Mouse (Mus musculus): ENCODE measurements around the gene Far2. TPM values are rescaled to one million over a fixed set of nuclear protein-coding genes. Genes with fewer than 3 reads are reported as not detected.

The Far2 gene
- total and polyA plus RNA-seq, 2 experiments, result 0.02 TPM; not detected in 1

DNA sequence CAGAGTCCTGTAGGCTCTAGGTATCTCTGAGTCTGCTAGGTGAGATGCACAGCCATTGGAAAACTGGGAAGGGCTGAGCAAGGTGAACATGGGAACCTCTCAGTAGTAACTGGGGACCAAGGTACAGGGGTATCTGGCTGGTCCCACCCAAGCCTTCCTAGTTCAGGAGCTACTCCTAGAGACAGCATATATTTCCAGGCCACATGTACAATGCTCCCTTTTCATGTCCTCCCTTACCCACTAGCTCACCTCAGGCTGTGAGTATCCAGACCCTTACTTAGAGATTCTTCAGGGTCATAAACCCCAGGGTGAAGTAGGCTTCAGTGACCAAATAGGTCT lies 560 bp downstream of the Far2 start:
- no peaks in the 10 kb centered on the region for H3K4me1 ChIP-seq (ENCODE audit: control insufficient read depth, insufficient read depth, low read length)
- no peak overlapping the region for H3K9ac ChIP-seq (ENCODE audit: low read depth, low read length)
- no peak overlapping the region for H3K4me3 ChIP-seq (ENCODE audit: insufficient read depth, low read depth, low read length)
- H3K27me3 ChIP-seq (ENCODE audit: control insufficient read depth, insufficient read depth, low read length), result peaks cover 4% of the 10 kb centered on the region; the same call in 1 of the 2 replicates
- H3K27ac ChIP-seq (replicated peaks; ENCODE audit: insufficient read depth, low read depth, low read length), result no peak overlapping the region
- H3K36me3 ChIP-seq (ENCODE audit: control insufficient read depth, insufficient read depth, low read length), result no peaks in the 10 kb centered on the region
- no peaks in the 10 kb centered on the region for H3K79me2 ChIP-seq (ENCODE audit: control insufficient read depth, insufficient read depth, low read length)
- TF ChIP-seq POLR2A (IDR thresholded peaks at IDR 0.05; ENCODE audit: extremely low read depth, insufficient read depth, low read length) (no peak), CTCF (IDR thresholded peaks at IDR 0.05; ENCODE audit: low read depth, low read length) (no peak)
- DNase-seq (ENCODE audit: extremely low read depth, low read depth, low spot score), result no peak

GRCm38 (mm10) chr6:148063131-148063530 lies 16.1 kb downstream of the Far2 start:
- Histone ChIP-seq H3K36me3 (ENCODE audit: control insufficient read depth, insufficient read depth, low read length) (no peaks in the 10 kb centered on the region), H3K4me3 (ENCODE audit: insufficient read depth, low read depth, low read length) (no peak overlapping the region), H3K9ac (ENCODE audit: low read depth, low read length) (no peak overlapping the region), H3K27me3 (ENCODE audit: control insufficient read depth, insufficient read depth, low read length) (no peaks in the 10 kb centered on the region), H3K79me2 (ENCODE audit: control insufficient read depth, insufficient read depth, low read length) (no peaks in the 10 kb centered on the region), H3K4me1 (ENCODE audit: control insufficient read depth, insufficient read depth, low read length) (no peaks in the 10 kb centered on the region), H3K27ac (replicated peaks; ENCODE audit: insufficient read depth, low read depth, low read length) (no peak overlapping the region)
- WGBS, result 74% methylated on average over 3 of the region's 3 CpGs
- TF ChIP-seq POLR2A (IDR thresholded peaks at IDR 0.05; ENCODE audit: extremely low read depth, insufficient read depth, low read length) (no peak), CTCF (IDR thresholded peaks at IDR 0.05; ENCODE audit: low read depth, low read length) (no peak)
- no peak for DNase-seq (ENCODE audit: extremely low read depth, low read depth, low spot score)

DNA sequence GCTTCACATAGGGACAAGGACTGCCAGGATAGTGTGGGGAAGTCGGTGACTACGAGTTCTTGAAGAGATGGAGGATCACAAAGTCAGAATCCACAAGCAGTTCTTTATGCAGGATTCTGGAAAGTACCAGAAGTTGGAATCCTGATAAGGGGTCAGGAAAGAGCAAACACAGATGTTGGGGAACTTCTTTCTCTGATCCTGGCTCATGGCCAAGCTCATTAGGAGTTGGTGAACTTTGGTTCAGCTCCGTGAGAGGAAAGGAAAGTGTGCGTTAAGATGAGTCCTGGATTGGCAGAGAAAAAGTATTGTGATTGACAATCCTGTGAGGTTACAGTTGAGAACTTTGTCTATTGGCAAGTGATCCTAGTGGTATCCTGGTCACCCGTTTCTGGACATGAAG lies 19.2 kb downstream of the Far2 start:
- 63% methylated on average over 5 of the region's 5 CpGs for WGBS
- TF ChIP-seq CTCF (IDR thresholded peaks at IDR 0.05; ENCODE audit: low read depth, low read length) (no peak), POLR2A (IDR thresholded peaks at IDR 0.05; ENCODE audit: extremely low read depth, insufficient read depth, low read length) (no peak)
- no peak overlapping the region for H3K27ac ChIP-seq (replicated peaks; ENCODE audit: insufficient read depth, low read depth, low read length)
- H3K79me2 ChIP-seq (ENCODE audit: control insufficient read depth, insufficient read depth, low read length), result no peaks in the 10 kb centered on the region
- no peaks in the 10 kb centered on the region for H3K36me3 ChIP-seq (ENCODE audit: control insufficient read depth, insufficient read depth, low read length)
- H3K4me1 ChIP-seq (ENCODE audit: control insufficient read depth, insufficient read depth, low read length), result no peaks in the 10 kb centered on the region
- no peak overlapping the region for H3K9ac ChIP-seq (ENCODE audit: low read depth, low read length)
- H3K4me3 ChIP-seq (ENCODE audit: insufficient read depth, low read depth, low read length), result no peak overlapping the region
- DNase-seq (ENCODE audit: extremely low read depth, low read depth, low spot score), result no peak
- H3K27me3 ChIP-seq (ENCODE audit: control insufficient read depth, insufficient read depth, low read length), result no peaks in the 10 kb centered on the region

- Histone ChIP-seq H3K4me1 (ENCODE audit: control insufficient read depth, insufficient read depth, low read length) (no peaks in the 10 kb centered on the region), H3K79me2 (ENCODE audit: control insufficient read depth, insufficient read depth, low read length) (no peaks in the 10 kb centered on the region), H3K4me3 (ENCODE audit: insufficient read depth, low read depth, low read length) (no peak overlapping the region), H3K27ac (replicated peaks; ENCODE audit: insufficient read depth, low read depth, low read length) (no peak overlapping the region), H3K36me3 (ENCODE audit: control insufficient read depth, insufficient read depth, low read length) (no peaks in the 10 kb centered on the region), H3K9ac (ENCODE audit: low read depth, low read length) (no peak overlapping the region), H3K27me3 (ENCODE audit: control insufficient read depth, insufficient read depth, low read length) (no peaks in the 10 kb centered on the region)
- TF ChIP-seq CTCF (IDR thresholded peaks at IDR 0.05; ENCODE audit: low read depth, low read length) (no peak), POLR2A (IDR thresholded peaks at IDR 0.05; ENCODE audit: extremely low read depth, insufficient read depth, low read length) (no peak)
- no peak for DNase-seq (ENCODE audit: extremely low read depth, low read depth, low spot score)
- WGBS, result 87% methylated on average over 4 of the region's 4 CpGs
These were observed 21.7 kb downstream of the Far2 start for GRCm38 (mm10) chr6:148068786-148069185.

DNA sequence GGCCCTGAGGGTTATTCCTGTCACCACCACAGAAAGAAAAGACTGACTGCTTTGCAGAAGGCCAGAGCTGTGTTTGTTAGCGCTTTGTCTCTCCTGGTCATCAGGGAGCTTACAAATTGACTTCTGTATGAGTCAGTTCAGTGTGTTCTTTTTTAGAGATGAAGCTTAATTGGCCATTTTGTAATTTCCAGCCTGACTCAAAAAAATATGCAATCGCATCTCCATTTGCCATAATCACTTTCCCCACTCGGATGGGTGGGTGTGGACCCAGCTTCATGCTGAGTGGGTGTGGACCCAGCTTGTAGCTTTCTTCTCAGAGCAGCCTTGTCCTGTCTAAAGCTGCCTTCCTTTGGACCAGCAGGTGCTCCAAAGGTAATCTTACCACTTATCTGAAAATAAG lies 26.5 kb downstream of the Far2 start:
- no peak for DNase-seq (ENCODE audit: extremely low read depth, low read depth, low spot score)
- Histone ChIP-seq H3K27me3 (ENCODE audit: control insufficient read depth, insufficient read depth, low read length) (no peaks in the 10 kb centered on the region), H3K4me3 (ENCODE audit: insufficient read depth, low read depth, low read length) (no peak overlapping the region), H3K27ac (replicated peaks; ENCODE audit: insufficient read depth, low read depth, low read length) (no peak overlapping the region), H3K9ac (ENCODE audit: low read depth, low read length) (no peak overlapping the region), H3K36me3 (ENCODE audit: control insufficient read depth, insufficient read depth, low read length) (no peaks in the 10 kb centered on the region), H3K4me1 (ENCODE audit: control insufficient read depth, insufficient read depth, low read length) (no peaks in the 10 kb centered on the region), H3K79me2 (ENCODE audit: control insufficient read depth, insufficient read depth, low read length) (no peaks in the 10 kb centered on the region)
- no peak for TF ChIP-seq POLR2A (IDR thresholded peaks at IDR 0.05; ENCODE audit: extremely low read depth, insufficient read depth, low read length)
- TF ChIP-seq CTCF (IDR thresholded peaks at IDR 0.05; ENCODE audit: low read depth, low read length), result no peak
- WGBS, result 82% methylated on average over 3 of the region's 3 CpGs

- TF ChIP-seq CTCF (IDR thresholded peaks at IDR 0.05; ENCODE audit: low read depth, low read length), result no peak
- no peak for TF ChIP-seq POLR2A (IDR thresholded peaks at IDR 0.05; ENCODE audit: extremely low read depth, insufficient read depth, low read length)
- H3K4me1 ChIP-seq (ENCODE audit: control insufficient read depth, insufficient read depth, low read length), result no peaks in the 10 kb centered on the region
- no peak overlapping the region for H3K27ac ChIP-seq (replicated peaks; ENCODE audit: insufficient read depth, low read depth, low read length)
- DNase-seq (ENCODE audit: extremely low read depth, low read depth, low spot score), result no peak
- H3K9ac ChIP-seq (ENCODE audit: low read depth, low read length), result no peak overlapping the region
- H3K27me3 ChIP-seq (ENCODE audit: control insufficient read depth, insufficient read depth, low read length), result no peaks in the 10 kb centered on the region
- H3K36me3 ChIP-seq (ENCODE audit: control insufficient read depth, insufficient read depth, low read length), result no peaks in the 10 kb centered on the region
- H3K79me2 ChIP-seq (ENCODE audit: control insufficient read depth, insufficient read depth, low read length), result no peaks in the 10 kb centered on the region
- no peak overlapping the region for H3K4me3 ChIP-seq (ENCODE audit: insufficient read depth, low read depth, low read length)
These were observed 27.3 kb downstream of the Far2 start for GRCm38 (mm10) chr6:148074211-148074864.
